19 mouse cellular contexts compared by ENCODE assay signal in the genomic region with DNA sequence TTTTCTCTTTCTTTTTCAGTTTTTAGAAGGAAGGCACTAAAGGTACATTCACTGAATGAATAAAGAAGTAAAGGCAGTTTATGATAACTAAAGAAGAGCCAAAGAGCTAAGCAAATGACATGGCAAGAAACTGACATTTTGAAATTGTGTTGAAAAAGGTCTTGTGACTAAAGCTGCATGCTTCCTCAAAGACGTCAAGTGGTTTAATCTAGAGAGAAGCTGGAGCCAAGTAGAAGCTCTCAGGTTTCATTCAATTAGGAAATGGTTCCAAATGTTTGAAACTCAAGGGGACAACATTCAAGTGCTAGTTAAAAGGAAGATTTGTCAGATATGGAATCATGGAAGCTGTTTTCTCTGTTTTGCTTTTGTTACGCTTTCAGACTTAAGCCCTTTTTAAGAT.
"Had no signal": no experiment of that assay in that cellular context is flagged by ENCODE, and none has a peak within 500 bp of the region (broad histone marks: within the 10 kb centered on the region; RNA-seq: fewer than 3 reads in every experiment).

No protein-coding gene starts in this region.

- DNase-seq: kidney, adult 2 months; kidney, postnatal 25 days; layer of hippocampus, adult 9-11 months; liver; liver, embryonic 13.5 days; thymus, postnatal 25 days had no signal

- H3K27ac ChIP-seq: kidney, postnatal 0 days; layer of hippocampus, adult 2 months; limb, embryonic 10.5 days; limb, embryonic 13.5 days; liver, embryonic 13.5 days; lung, embryonic 15.5 days; midbrain, embryonic 10.5 days; midbrain, embryonic 13.5 days; neural tube, embryonic 13.5 days; stomach, embryonic 15.5 days had no signal

- H3K4me1 ChIP-seq: limb, embryonic 10.5 days; limb, embryonic 13.5 days; liver, embryonic 13.5 days; lung, embryonic 15.5 days; midbrain, embryonic 10.5 days; midbrain, embryonic 13.5 days; neural tube, embryonic 13.5 days; stomach, embryonic 15.5 days had no signal

- H3K9me3 ChIP-seq: limb, embryonic 10.5 days; limb, embryonic 13.5 days; liver, embryonic 13.5 days; lung, embryonic 15.5 days; midbrain, embryonic 10.5 days; midbrain, embryonic 13.5 days; neural tube, embryonic 13.5 days; stomach, embryonic 15.5 days had no signal

- H3K36me3 ChIP-seq: limb, embryonic 10.5 days; limb, embryonic 13.5 days; liver, embryonic 13.5 days; lung, embryonic 15.5 days; midbrain, embryonic 10.5 days; midbrain, embryonic 13.5 days; neural tube, embryonic 13.5 days; stomach, embryonic 15.5 days had no signal

- ATAC-seq: inflammation-experienced regulatory T-cells, adult 6 months; intestine, embryonic 16.5 days; midbrain, embryonic 13.5 days; midbrain, embryonic 16.5 days had no signal

- H3K4me3 ChIP-seq: layer of hippocampus, adult 2 months; limb, embryonic 10.5 days; limb, embryonic 13.5 days; liver, embryonic 13.5 days; lung, embryonic 15.5 days; midbrain, embryonic 10.5 days; midbrain, embryonic 13.5 days; myocyte; neural tube, embryonic 13.5 days; stomach, embryonic 15.5 days had no signal

- H3K4me2 ChIP-seq: limb, embryonic 13.5 days; liver, embryonic 13.5 days; lung, embryonic 15.5 days; midbrain, embryonic 13.5 days; neural tube, embryonic 13.5 days; stomach, embryonic 15.5 days had no signal

- H3K27me3 ChIP-seq: limb, embryonic 13.5 days; liver, embryonic 13.5 days; lung, embryonic 15.5 days; midbrain, embryonic 13.5 days; neural tube, embryonic 13.5 days; stomach, embryonic 15.5 days had no signal

- H3K9ac ChIP-seq: limb, embryonic 13.5 days; liver, embryonic 13.5 days; lung, embryonic 15.5 days; midbrain, embryonic 13.5 days; neural tube, embryonic 13.5 days; stomach, embryonic 15.5 days had no signal
